Mouse (Mus musculus) cerebellum, adult 9-11 months (tissue): ENCODE measurements around the gene Gba2.

Source experiments
- DNase-seq: peaks from one replicate; pipeline ENCODE4 v3.0.0; 2022

Gba2 gene

DNA sequence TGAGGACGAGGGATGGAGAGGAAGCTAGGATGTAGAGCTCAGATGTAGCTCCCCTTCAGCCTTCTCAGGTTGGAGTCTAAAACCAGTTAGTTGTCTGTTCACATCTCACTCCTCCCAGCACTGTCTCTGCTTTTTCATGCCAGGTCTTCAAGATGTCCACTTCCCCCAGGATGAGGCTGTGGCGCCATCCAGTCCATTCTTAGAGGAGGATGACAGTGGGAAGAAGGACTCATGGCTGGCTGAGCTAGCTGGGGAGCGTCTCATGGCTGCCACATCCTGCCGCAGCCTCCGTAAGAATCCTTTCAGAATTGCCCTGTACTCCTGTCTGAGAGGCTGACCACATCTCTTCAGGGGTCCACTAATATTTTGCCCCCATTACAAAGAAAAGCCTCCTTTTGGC lies 2.0 kb upstream of the Gba2 start:
- DNase-seq: no peak

DNA sequence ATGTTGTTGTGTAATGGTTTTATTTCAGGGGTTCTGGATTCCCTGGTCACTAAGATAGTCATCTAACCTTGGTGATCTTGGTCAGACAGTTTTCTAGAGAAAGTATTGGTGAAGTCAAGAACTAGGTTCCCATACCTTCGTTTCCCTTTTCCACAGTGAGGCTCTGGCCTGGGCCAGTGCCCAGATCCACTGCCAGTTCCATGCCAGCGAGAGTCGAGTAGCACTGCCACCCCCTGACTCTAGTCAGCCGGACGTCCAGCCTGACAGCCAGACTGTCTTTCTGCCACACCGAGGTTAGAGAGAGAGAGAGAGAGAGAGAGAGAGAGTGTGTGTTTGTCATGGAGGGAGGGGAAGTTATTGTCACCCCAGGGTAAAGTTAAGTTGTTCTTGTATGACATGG lies 1.1 kb upstream of the Gba2 start:
- DNase-seq: no peak

DNA sequence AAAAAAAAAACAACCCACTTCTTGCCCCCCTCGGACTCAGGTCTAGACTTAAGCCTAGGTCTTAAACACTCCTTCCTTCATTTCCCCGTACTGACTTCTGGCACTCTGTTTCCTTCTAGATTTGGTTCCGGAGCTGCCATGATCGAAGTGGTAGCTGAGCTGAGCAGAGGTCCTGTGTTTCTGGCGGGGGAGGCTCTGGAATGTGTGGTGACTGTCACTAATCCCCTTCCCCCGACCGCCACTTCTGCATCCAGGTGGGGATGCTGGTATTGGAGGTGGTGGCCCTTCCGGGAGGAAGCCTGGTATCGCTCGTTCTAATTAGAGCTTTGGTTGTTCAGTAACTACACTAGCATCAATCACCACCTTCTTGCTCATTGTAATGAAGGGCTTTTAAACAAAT lies 583 bp upstream of the Gba2 start:
- no peak for DNase-seq

DNA sequence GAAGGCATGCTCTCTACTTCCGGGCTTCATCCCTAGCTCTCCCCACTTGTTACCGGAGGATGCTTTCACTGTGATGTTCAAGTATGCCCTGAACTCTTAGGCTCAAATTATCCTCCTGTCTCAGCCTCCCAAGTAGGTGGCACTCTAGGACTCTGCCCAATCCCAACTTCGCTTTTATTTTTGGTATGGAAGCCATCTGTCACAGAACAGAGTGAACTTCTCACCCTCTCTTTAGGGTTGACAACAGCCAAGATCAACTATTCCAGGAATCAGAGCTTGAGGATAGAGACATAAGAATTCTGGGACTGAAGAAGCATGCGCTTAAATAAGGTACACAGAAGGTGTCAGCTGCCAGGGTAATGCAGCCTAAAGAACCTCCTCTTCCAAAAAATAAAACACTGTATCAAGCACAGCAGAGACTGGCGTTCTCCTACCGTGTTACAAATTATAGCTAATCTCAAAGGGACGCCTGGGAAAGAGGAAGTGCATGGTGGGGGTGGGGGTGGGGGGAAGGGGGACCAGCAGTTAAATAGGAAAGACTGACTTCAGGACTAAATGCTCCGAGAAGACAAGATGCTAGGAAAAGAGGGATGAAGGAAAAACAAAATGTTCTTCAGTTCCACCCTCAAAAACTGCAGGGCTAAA lies 1.3 kb downstream of the Gba2 start:
- DNase-seq: no peak

DNA sequence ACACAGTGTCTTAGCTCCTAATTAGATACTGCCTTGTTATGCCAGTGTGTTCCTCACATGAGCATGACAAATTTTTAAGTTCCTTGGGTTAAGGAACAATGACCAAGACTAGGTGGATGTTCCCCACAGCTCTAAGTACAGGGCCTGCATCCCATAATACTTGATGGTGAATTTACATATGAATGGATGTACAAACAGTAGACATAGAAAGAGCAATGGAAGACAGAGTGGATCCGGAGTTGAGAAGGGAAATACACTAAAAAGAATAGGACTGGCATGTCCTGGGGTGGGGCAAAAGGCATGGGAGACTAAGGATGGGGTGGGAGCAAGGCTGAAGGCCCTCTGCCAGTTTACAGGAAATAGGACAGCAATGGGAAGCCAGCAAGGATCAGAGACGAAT lies 3.3 kb downstream of the Gba2 start:
- DNase-seq: no peak

DNA sequence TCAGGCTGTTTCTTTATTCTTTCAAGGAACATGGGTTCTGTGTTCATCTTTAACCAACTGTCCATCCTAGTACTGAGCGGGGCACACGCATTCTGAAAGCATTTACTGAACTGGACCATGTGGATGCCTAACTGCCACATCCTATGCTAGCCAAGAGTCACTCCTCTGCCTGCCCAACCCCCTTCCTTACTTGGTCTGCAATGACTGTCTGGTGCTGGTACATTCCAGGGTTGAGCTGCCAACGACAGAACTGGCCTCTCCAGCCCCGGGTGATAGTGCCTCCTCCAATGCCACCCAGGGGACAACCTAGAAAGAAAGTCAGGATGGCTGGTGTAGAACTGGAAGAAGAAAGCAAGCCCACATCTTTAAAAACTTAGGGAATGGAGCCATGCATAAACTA lies 5.1 kb downstream of the Gba2 start:
- DNase-seq: peak; percentile 5

DNA sequence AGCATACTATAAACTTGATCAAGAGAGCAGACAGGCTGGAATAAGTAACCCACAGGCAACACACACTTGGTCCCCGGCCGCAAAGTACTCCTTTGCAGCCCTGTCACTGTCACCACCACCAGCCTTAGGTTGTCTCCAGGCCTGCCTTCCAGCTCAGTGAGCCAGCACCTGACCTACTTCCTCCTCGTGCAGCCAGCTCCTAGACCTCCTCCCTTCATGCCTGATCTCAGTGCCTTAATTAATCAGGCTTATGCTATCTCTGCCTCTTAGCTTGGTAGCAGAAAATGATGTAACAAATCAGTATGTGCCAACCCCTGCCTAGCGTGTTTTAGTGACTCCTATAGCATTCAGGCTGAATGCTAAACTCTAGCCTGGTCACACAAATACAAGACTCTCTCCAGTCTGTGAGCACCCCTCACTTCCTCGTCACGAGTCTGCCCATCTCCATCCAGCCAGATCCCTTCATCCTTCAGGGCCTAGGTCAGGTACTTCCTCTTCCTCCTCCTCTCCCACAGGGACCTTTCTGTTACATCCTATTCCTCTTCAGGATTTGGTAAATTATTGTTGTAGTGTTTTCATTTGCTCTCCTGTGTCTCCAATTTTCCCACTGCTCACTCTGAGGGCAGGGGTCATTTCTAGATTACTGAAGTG lies 7.2 kb downstream of the Gba2 start:
- DNase-seq: no peak

DNA sequence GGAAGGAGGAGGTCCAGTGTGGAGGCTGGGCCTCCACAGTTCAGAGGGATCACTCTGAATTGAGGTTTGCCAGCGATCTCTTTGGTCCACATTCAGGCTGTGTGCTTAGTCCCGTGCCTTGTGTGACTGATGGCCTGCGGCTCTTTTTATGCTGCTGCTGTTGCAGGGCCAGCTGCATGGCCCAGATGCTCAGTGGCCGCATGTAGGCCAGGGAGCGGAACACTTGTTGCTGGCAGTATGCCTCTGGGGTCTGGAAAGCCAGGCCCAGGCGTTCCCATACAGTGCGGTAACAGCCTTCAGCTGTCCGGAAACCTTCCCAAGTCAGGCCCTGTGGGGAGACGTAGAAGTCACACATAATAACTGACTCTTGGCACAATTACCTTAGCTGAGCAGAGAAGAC lies 11.5 kb downstream of the Gba2 start:
- DNase-seq: no peak

DNA sequence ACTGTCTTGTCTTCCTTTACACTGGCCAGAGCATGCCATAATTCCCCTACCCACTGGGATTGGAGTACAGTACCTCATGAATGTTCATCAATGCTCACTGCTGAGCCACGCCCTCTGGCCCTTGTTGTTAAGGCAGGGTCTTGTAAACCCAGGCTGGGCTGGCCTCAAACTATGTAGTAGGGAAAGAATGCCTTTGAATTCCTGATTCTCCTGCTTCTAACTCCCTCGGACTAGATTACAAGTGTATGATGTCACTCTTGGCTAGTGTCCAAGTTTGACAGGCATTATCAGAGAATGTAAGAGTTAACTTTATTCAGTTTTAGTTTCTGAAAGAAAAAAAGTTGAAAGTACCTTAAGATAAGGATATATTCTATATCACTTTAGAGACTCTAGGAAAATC lies 14.4 kb downstream of the Gba2 start:
- DNase-seq: no peak

DNA sequence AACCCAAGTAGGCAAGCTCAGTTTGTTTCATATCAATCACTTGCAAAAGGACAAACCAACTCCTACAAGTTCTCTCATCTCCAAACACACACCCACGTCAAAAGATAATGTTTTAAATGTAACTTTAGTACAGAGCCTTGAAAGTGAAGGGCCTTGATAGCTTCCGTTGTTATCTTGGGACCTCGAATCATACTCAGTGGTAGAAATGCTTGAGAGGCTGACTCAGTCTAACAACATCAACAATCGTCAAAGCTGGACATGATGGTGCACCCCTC lies 15.1 kb downstream of the Gba2 start:
- DNase-seq: no peak

DNA sequence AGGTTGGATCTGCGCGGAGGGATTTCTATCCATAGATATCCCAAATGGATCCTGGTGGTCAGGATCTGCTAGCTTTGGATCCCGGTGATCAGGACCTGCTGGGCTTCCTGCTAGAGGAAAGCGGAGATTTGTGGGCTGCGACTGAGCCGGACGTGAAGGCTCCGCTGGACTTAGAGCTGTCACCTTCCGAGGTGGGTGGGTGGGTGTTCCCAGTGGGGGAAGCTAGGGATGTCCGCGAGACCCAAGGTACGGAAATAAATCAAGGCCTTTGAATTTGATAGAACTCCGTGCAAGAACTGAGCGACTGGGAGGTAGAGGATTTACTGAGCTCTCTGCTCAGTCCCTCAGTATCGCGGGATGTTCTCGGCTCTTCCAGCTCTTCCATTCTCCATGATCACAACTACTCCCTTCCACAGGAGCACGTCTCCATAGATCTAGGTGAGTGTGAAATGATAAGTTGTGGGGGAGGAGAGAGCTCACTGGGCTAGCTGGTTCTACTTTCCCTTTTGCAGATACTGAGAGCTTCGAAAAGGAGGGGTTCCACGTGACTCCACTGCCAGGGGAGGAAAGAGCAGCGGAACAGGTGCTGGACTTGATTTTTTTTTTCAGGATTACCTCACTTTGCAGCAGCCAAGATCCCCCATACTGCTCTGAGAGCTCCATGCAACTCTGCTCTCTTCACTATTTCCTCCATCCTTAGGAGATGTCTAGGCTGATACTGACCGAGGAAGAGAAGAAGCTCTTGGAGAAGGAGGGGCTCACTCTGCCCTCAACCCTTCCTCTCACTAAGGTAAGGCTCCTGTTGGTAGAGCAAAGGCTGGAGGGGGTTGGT lies 15.7 kb downstream of the Gba2 start:
- no peak for DNase-seq

DNA sequence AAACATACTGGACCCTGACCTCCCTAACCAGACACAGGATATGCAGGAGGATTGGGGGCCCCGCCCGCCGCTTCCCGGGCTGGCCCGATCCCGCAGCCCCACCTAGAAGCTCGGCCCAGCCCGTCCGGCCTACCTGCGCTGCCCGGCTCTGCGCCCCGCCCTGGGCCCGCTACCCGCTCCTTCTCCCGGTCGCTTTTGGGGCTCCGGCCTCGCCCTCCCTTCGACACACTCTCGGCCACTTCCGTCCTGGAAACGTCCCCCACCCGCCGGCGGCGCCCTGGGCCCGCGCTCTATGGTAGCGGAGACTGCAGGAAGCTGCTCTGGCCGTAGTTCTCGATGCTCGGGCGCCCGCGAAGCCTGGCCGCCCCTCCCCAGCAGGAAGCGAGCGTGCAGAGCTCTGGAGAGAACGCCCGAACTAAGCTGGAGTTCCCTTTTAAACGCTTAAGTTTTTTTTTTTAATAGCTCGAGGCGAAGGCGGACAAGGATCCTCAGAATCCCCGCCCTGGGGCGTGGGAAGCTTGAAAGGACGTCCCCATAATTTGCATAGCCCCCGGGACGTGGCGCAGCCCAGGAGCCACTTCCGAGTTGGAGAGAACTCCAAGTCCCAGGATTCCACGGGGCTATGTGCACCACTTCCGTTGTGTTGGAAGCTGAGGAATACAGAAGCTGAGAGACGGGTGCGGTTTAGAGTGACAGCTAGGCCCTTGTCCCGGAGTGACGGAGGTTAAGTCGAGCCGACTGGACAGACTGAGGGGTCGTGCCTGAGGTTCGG lies 16.5 kb downstream of the Gba2 start, which contains the start of the genes Creb3 and Tln1:
Gene Creb3 (plus strand): TSS at position 336 of the 772 bp plus-strand sequence.
Gene Tln1 (minus strand): TSS at position 695 of the 772 bp plus-strand sequence.
- DNase-seq: peak; percentile 94

DNA sequence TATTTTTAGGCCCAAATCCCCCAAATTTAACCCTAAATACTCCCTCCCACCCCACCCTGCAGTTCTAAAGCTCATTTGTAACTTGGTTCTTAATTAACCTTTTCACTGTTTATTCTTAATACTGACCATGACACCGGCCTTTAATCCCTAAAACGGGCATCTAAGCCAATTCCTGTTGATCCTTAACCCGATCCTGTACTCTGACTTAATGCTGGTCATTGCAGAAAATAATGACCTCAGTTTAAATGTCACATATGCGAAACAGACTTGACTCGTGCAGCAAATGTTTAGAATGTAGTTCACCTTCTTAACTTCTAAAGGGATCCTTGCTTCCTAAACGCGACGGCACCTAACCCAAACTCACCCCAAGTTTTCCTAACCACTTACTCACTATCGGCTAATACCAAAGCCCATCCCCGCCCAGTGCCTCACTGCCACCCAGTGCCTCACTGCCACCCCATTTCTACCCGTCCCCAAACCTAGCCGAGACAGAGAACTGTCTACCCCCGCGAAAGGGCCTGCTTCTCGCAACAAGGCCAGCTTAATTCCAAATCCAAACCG lies 17.2 kb downstream of the Gba2 start:
- no peak for DNase-seq

DNA sequence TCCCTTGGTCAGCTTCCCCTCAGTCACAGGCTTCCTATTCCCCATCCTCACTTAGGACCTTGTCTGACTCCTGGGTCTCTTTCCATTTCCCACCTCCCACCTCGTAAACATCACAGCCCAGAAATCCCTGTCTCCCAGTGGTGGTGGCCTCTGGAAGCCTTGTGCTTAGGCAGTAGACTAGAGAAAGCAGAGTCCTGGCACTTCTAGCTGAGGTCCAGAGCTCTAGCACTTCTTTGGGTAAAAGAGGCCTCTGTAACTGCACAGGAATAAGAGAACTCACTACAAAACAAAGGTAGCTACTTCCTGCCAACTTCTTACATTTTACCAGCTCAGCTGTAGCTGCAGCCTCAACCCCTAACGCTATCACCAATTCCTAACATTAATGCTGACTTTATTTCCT lies 17.7 kb downstream of the Gba2 start:
- no peak for DNase-seq

DNA sequence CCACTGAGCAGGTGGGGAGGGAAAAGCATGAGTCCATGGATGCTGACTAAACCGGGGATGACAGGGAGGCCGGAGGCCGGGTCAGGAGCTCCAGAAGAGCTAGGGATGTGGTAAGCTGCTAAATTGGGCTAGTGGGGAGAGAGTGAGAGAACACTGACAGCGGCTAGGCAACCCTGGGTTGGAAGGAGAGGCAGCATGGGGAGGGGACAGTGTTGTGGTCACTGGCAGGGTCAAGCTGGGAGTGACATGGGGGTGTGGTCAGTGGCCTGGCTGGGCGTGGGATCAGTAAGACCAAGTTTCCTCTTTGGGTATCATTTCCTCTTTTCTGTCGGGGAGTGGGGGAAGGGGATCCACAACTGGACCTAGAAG lies 18.4 kb downstream of the Gba2 start:
- no peak for DNase-seq

DNA sequence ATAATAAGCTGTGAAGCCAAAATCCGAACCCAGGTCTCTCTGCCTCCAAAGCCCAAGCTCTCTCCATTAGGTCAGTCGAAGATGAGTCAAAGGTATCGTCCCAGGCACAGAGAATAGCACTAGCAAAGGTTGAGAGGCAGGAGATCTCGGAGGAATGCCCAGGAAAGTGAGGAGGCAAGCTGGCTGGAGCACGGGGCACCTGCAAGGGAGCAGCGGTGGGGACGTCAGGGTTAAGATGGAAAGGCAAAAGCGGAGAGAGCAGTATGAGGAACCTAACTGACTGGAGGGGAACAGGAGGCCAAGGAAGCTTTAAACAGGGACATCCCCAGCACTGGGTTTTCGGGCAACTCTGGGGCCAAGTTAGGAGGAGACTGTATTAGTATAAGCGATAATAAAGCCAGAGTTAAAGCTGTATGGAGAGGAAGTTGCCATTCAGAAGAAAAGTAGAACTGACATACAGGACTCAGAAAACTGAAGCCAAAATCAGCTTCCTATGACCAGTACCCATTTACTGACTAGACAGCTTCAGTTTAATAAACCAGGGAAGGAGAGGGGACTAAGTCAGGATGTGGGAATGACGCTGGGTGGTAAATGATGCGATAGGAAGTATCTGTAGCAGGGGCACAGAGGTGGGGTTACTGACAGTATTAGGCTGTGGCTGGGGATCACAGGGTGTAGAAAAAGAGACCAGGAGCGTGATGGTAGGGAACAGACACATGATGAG lies 19.0 kb downstream of the Gba2 start:
- no peak for DNase-seq

DNA sequence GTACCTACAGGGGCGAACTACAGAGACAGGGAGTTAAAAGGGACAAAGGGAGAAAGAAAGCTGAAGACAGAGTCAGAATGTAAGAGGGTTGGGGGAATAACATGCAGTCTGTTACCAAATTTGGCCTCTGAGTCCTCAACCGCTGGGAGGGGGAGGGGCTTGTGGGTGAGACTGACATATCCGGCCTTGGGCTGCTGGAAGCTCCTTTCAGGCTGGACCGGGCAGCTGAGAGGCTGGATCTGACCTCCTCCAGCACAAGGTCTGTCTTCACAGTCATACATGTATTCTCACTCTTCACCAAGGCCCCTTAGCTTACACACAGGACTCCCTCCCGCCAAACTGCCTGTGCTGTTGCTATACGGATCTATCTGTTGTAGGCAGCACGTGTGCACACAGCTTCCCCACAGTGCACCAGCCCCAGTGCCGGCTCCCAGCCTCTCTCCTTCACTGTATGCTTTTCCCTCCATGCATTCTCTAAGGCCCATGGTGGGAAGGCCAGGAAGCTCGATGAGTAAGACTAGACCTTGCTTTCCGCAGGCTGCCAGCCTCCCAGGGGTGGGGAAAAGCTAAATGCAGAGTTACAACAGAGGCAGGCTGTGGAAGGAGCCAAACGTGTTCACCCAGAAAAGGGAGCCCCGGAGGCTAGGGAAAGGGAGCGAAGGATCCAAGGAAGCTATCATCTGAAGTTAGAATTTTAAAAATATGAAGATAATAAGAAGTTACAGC lies 19.9 kb downstream of the Gba2 start:
- no peak for DNase-seq

DNA sequence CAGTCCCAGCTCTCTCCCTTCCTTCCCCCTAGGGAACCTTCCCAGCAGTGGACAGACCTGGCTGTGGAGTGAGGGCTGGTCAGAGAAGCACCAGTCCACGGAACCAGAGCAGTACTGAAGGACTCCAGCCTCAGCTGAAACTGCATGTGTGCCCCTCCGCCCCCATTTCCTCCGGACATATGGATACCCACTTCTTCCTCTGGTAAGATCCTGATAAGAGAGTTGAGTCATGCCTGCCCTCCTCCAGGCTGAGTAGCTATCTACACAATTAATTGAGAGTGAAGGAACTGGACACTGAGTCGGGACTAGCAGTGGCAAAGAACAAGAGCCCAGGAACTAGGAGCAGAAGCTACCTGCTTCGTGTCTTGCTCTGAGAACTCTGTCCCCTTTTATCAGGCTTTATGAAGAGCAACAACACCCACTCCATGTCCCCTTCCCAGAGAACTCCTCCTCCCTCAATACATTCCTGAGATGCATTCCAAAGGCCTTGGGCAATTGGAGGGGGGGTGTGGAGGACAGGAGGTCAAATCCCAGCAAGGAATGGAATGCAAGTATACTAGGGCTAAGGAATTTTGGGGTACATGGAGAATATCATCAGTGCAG lies 20.5 kb downstream of the Gba2 start:
- no peak for DNase-seq

DNA sequence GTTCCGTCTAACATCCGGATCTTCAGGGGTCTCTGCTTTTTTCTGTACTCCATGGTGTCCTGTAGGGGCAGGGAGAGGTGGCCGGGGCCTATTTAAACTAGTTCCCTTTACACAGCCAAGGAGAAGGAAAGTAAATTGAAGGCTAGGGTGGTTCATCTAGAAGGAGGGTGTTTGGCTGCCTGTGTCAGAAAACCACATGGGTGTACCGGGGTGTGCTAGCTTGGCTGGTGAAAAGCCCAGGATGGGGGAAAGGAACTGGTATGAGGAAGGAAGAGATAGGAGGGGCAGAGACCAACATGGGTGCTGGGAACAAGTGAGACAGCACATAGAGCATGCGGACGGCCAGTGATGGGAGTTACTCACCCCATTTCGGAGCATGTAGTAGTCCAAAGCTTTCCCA lies 22.7 kb downstream of the Gba2 start:
- DNase-seq: no peak

DNA sequence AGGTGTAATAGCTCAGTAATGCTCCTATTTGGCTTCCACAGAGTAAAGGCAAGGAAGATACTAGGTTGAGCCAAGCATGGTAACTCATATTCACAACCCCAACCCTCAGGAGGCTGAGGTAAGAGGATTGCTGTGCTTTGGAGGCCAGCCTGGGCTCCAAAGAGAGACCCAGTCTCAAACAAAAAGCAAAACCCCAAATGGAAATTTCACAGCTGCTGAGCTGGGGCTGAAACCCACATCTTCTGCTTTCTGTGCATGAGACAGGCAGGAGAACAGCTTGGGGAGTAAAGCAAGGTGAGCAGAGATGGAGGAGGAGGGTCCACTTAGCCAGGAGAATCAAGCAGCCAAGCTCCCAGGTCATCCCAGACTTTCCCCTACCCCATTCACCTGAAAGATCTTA lies 24.8 kb downstream of the Gba2 start:
- DNase-seq: no peak

DNA sequence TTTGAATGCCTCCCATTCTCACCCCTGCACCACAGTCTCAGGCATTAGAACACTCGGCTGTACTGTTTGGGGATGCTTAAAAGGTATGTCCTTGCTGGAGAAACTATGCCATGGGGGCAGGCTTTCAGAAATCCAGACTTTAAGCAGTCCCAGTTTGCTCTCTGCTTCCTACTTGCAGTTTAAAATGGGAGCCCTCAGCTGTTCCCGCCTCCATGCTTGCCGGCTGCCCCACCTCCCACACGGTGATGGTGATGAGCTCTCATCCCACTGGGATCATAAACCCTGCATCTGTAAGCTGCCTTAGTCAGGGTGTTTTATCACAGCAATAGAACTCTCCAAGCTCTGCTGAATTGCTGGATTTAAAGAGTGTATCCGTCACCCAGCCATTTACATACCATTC lies 26.2 kb downstream of the Gba2 start:
- DNase-seq: no peak
